Mouse (Mus musculus) forebrain, embryonic 15.5 days (tissue): ENCODE results near the gene Rarres1. TPM values are rescaled to one million over a fixed set of nuclear protein-coding genes. Genes with fewer than 3 reads are reported as not detected.

Experiments
- ATAC-seq: fragments of 200-750 bp; cut with Nextera tagmentation; replicated peaks from 2 replicates; pipeline ENCODE4 v1.8.0; 2017; ENCODE audit warnings: mild to moderate bottlenecking, moderate TSS enrichment, moderate library complexity
- H3K27ac ChIP-seq: fragments of 300-500 bp; sonication (generic); replicated peaks from 2 replicates; pipeline ENCODE4 v1.5.1; 2015; ENCODE audit warnings: mild to moderate bottlenecking, inconsistent platforms
- H3K27me3 ChIP-seq: fragments of 300-500 bp; sonication (generic); 2 replicates; pipeline ENCODE4 v1.6.1; 2015; ENCODE audit warnings: inconsistent platforms
- H3K36me3 ChIP-seq: fragments of 300-500 bp; sonication (generic); 2 replicates; pipeline ENCODE4 v1.6.1; 2015; ENCODE audit warnings: mild to moderate bottlenecking, inconsistent platforms
- H3K4me1 ChIP-seq: fragments of 300-500 bp; sonication (generic); 2 replicates; pipeline ENCODE4 v1.6.1; 2015; ENCODE audit warnings: inconsistent platforms
- H3K4me2 ChIP-seq: fragments of 300-500 bp; sonication (generic); replicated peaks from 2 replicates; pipeline ENCODE4 v1.6.1; 2015; ENCODE audit warnings: mild to moderate bottlenecking, inconsistent platforms
- H3K4me3 ChIP-seq: fragments of 300-500 bp; sonication (generic); 2 replicates; pipeline ENCODE4 v1.5.1; 2015; ENCODE audit warnings: mild to moderate bottlenecking, inconsistent platforms
- H3K9ac ChIP-seq: fragments of 300-500 bp; sonication (generic); replicated peaks from 2 replicates; pipeline ENCODE4 v1.6.1; 2015; ENCODE audit warnings: mild to moderate bottlenecking, inconsistent platforms
- H3K9me3 ChIP-seq: fragments of 300-500 bp; sonication (generic); 2 replicates; pipeline ENCODE4 v1.6.1; 2016; ENCODE audit warnings: inconsistent platforms
- WGBS: fragments of 180-500 bp; shearing (Covaris S2); methylation state at CpG from one replicate; pipeline ENCODE4 v1.1.7; 2015; ENCODE audit warnings: mixed read lengths; 5-methylcytosine and 5-hydroxymethylcytosine counted together
- polyA plus RNA-seq: library from polyadenylated mRNA; unstranded; fragments of >200 nt; fragmentation: Nextera tagmentation; extraction: Ambion mirVana; gene quantifications from 2 replicates; pipeline ENCODE4 v1.2.1, GENCODE M21; 2015

Rarres1 gene
- 0.69 and 0.88 TPM in 2 replicates for polyA plus RNA-seq

DNA sequence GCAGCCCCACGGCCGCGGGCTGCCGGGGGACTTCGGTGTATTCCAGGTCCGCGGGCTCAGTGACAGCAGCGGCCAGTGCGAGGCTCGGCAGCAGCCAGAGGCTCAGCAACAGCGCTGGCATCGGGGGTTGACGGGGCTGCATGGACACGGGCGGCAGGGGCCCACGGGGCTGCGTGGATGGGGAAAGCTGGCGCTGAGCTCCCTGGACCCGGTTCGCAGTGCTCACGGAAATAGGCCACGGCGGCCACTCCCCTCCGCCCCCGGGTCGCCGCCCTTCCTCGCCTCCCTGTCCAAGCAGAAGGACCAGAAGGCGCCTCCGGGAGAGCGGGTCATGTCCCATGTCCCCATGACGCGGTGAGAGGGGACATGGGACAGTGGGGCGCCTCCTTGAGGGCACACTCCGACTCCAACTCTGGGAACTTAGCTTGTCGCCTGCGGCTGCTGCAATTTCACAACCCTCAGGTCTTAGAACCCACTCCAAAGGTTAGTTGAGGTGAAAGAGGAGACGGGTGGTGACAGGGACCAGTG, at the start of gene Rarres1:
Gene Rarres1 (minus strand): TSS at position 250 of the 528 bp plus-strand sequence.
- peaks cover 11% of the 10 kb centered on the region for H3K4me1 ChIP-seq
- peak; percentile 55 for ATAC-seq
- peak within 1 kb of the TSS; percentile 54 for H3K4me3 ChIP-seq
- no peak within 1 kb of the TSS for H3K27ac ChIP-seq
- no peaks in the 10 kb centered on the region for H3K9me3 ChIP-seq
- H3K27me3 ChIP-seq, result peaks cover 24% of the 10 kb centered on the region; the same call in 1 of the 2 replicates
- no peaks in the 10 kb centered on the region for H3K36me3 ChIP-seq
- H3K4me2 ChIP-seq, result peak within 1 kb of the TSS; percentile 99
- H3K9ac ChIP-seq, result peak within 1 kb of the TSS; percentile 58
- WGBS, result 2% methylated on average over 38 of the region's 38 CpGs

- Histone ChIP-seq H3K4me2 (no peak overlapping the region), H3K36me3 (no peaks in the 10 kb centered on the region), H3K4me1 (no peaks in the 10 kb centered on the region), H3K9me3 (no peaks in the 10 kb centered on the region), H3K27me3 (no peaks in the 10 kb centered on the region), H3K9ac (no peak overlapping the region), H3K27ac (no peak overlapping the region), H3K4me3 (no peak overlapping the region)
- WGBS, result 63% methylated on average over 5 of the region's 5 CpGs
- ATAC-seq, result peak; percentile 46; the same call in 1 of the 2 replicates
These were observed 49.5 kb upstream of the Rarres1 start for GRCm38 (mm10) chr3:67564731-67565357.

DNA sequence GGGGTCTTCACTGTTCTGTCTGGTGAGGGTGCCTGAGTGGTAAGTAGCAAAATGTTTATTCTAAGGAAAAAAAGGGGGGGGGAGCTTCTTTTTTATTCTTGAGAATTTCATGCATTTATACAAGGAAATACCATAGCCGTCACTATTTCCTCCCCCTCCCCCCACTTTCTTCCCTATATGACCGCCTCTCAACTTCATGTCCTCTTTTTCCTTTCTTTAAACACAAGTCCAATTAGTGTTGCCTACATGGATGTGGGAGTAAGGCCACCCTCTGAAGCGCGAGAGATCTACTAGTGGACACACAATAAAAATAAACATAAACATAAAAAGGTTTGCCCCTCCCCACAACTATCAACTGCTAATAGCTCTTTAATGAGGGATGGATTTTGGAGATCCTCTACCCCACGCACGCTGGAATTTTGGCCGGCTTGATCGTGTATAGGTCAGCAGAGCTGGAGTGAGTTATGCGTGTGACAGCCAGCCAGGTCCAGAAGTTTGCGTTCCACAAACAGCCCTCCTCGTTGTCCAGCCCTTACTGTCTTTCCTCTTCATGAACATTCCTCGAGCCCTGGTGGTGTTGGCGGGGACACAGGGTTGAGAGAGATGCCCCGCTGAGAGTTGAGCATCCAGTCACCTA, 42.5 kb upstream of the Rarres1 start:
- 0 out of 2 replicates have a peak overlapping the region, but pooled peaks have one; percentile 64 for H3K27ac ChIP-seq
- H3K4me3 ChIP-seq, result no peak overlapping the region
- H3K27me3 ChIP-seq, result no peaks in the 10 kb centered on the region
- ATAC-seq, result peak; percentile 16
- no peaks in the 10 kb centered on the region for H3K9me3 ChIP-seq
- H3K9ac ChIP-seq, result no peak overlapping the region
- 83% methylated on average over 14 of the region's 14 CpGs for WGBS
- peak overlapping the region; percentile 41; the same call in 1 of the 2 replicates for H3K4me2 ChIP-seq
- H3K36me3 ChIP-seq, result no peaks in the 10 kb centered on the region
- H3K4me1 ChIP-seq, result peaks cover 8% of the 10 kb centered on the region; the same call in 1 of the 2 replicates

- no peaks in the 10 kb centered on the region for H3K36me3 ChIP-seq
- 37% methylated on average over 14 of the region's 14 CpGs for WGBS
- peaks cover 8% of the 10 kb centered on the region; the same call in 1 of the 2 replicates for H3K4me1 ChIP-seq
- peak overlapping the region; percentile 64 for H3K27ac ChIP-seq
- H3K4me2 ChIP-seq, result peak overlapping the region; percentile 41
- H3K4me3 ChIP-seq, result peak overlapping the region; percentile 15
- ATAC-seq, result peak; percentile 85
- H3K9me3 ChIP-seq, result no peaks in the 10 kb centered on the region
- H3K9ac ChIP-seq, result no peak overlapping the region
- no peaks in the 10 kb centered on the region for H3K27me3 ChIP-seq
These were observed 41.9 kb upstream of the Rarres1 start for GRCm38 (mm10) chr3:67557200-67557651.

DNA sequence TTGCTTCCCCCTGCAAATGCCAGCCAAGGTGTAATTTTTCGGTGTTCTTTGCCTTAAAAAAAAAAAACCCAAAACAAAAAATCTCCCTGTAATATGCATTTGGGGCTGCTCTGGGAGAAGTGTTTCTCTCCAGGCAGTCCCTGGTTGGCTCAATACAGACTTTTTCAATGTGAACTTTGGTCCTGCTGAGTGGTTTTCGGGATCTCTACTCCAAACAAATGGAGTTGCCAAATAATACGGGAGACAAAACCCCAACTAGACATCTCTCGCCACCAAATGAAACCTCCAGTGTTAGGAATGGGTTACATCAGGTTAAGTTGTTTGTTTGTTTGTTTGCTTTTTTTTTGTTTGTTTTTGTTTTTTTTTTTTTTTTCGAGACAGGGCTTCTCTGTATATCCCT, 39.9 kb upstream of the Rarres1 start:
- no peak for ATAC-seq
- H3K27ac ChIP-seq, result no peak overlapping the region
- H3K4me2 ChIP-seq, result no peak overlapping the region
- H3K9me3 ChIP-seq, result no peaks in the 10 kb centered on the region
- WGBS, result 80% methylated on average over 5 of the region's 5 CpGs
- no peak overlapping the region for H3K4me3 ChIP-seq
- peaks cover 8% of the 10 kb centered on the region; the same call in 1 of the 2 replicates for H3K4me1 ChIP-seq
- no peaks in the 10 kb centered on the region for H3K36me3 ChIP-seq
- no peak overlapping the region for H3K9ac ChIP-seq
- no peaks in the 10 kb centered on the region for H3K27me3 ChIP-seq

- peaks cover 8% of the 10 kb centered on the region; the same call in 1 of the 2 replicates for H3K4me1 ChIP-seq
- H3K9me3 ChIP-seq, result no peaks in the 10 kb centered on the region
- H3K36me3 ChIP-seq, result no peaks in the 10 kb centered on the region
- 95% methylated on average over 5 of the region's 5 CpGs for WGBS
- no peak overlapping the region for H3K4me2 ChIP-seq
- no peak overlapping the region for H3K4me3 ChIP-seq
- no peak overlapping the region for H3K9ac ChIP-seq
- no peaks in the 10 kb centered on the region for H3K27me3 ChIP-seq
- H3K27ac ChIP-seq, result no peak overlapping the region
- no peak for ATAC-seq
These were observed 38.7 kb upstream of the Rarres1 start for GRCm38 (mm10) chr3:67553927-67554448.

DNA sequence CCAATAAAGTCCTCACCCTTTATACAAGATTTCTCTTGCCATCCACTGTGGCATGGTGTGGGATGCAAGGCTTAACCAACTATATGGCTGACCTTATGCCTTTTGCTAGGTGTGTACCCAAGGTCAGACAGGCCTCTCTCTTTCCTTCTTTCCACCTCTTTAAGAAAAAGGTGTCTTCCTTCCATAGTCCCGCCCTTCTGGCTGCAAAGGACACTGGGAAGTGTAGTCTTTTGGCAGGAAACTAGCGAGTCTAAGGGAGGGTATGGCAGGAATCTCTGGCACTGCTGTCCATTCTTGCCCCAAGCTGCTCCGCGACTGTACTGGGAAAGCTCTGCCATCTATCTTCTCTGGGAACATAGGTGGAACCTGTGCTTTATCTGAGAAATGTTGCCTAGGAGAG, 38.0 kb upstream of the Rarres1 start:
- H3K9ac ChIP-seq, result no peak overlapping the region
- H3K9me3 ChIP-seq, result no peaks in the 10 kb centered on the region
- WGBS, result 48% methylated on average over 4 of the region's 4 CpGs
- H3K27me3 ChIP-seq, result no peaks in the 10 kb centered on the region
- H3K4me3 ChIP-seq, result no peak overlapping the region
- no peaks in the 10 kb centered on the region for H3K36me3 ChIP-seq
- no peak overlapping the region for H3K4me2 ChIP-seq
- ATAC-seq, result no peak
- peaks cover 8% of the 10 kb centered on the region; the same call in 1 of the 2 replicates for H3K4me1 ChIP-seq
- no peak overlapping the region for H3K27ac ChIP-seq

DNA sequence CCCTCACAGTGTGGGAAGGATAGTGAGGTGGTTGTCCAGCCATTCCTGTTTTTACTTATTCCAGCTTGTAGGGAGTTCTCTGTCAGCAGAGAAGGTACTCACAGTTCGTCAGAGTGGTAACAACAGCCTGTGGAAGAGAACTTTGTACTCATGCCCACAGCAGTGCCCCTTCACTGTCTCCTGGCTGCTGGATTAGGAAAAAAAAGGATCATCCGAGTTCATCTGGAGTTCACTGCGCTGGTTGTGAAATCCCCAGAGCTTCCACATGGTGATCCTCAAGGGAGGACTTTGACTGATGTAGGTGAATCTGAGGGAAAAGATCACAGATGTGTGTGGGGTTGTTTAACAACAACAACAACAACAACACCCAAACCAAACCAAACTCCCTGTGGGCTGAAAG, 35.9 kb upstream of the Rarres1 start:
- Histone ChIP-seq H3K9me3 (no peaks in the 10 kb centered on the region), H3K4me2 (no peak overlapping the region), H3K9ac (no peak overlapping the region), H3K4me1 (no peaks in the 10 kb centered on the region), H3K27ac (no peak overlapping the region), H3K27me3 (no peaks in the 10 kb centered on the region), H3K36me3 (no peaks in the 10 kb centered on the region), H3K4me3 (no peak overlapping the region)
- no peak for ATAC-seq
- 81% methylated on average over 3 of the region's 3 CpGs for WGBS

GRCm38 (mm10) chr3:67543630-67544029, 28.3 kb upstream of the Rarres1 start:
- H3K27me3 ChIP-seq, result no peaks in the 10 kb centered on the region
- H3K27ac ChIP-seq, result no peak overlapping the region
- H3K9me3 ChIP-seq, result no peaks in the 10 kb centered on the region
- no peak overlapping the region for H3K4me2 ChIP-seq
- no peak for ATAC-seq
- no peaks in the 10 kb centered on the region for H3K4me1 ChIP-seq
- H3K9ac ChIP-seq, result no peak overlapping the region
- WGBS, result 85% methylated on average over 8 of the region's 8 CpGs
- no peaks in the 10 kb centered on the region for H3K36me3 ChIP-seq
- H3K4me3 ChIP-seq, result no peak overlapping the region

GRCm38 (mm10) chr3:67524768-67525167, 9.4 kb upstream of the Rarres1 start:
- no peak overlapping the region for H3K9ac ChIP-seq
- no peak overlapping the region for H3K4me2 ChIP-seq
- no peak overlapping the region for H3K4me3 ChIP-seq
- no peak overlapping the region for H3K27ac ChIP-seq
- 81% methylated on average over 6 of the region's 6 CpGs for WGBS
- no peaks in the 10 kb centered on the region for H3K9me3 ChIP-seq
- no peaks in the 10 kb centered on the region for H3K27me3 ChIP-seq
- no peaks in the 10 kb centered on the region for H3K36me3 ChIP-seq
- no peak for ATAC-seq
- no peaks in the 10 kb centered on the region for H3K4me1 ChIP-seq

- H3K4me1 ChIP-seq, result no peaks in the 10 kb centered on the region
- H3K9ac ChIP-seq, result no peak overlapping the region
- H3K4me3 ChIP-seq, result no peak overlapping the region
- 84% methylated on average over 8 of the region's 8 CpGs for WGBS
- H3K4me2 ChIP-seq, result no peak overlapping the region
- no peaks in the 10 kb centered on the region for H3K27me3 ChIP-seq
- no peak overlapping the region for H3K27ac ChIP-seq
- no peaks in the 10 kb centered on the region for H3K9me3 ChIP-seq
- no peaks in the 10 kb centered on the region for H3K36me3 ChIP-seq
- ATAC-seq, result no peak
These were observed 7.4 kb upstream of the Rarres1 start for GRCm38 (mm10) chr3:67522709-67523108.

- H3K4me3 ChIP-seq, result no peak overlapping the region
- no peak for ATAC-seq
- H3K36me3 ChIP-seq, result no peaks in the 10 kb centered on the region
- H3K9me3 ChIP-seq, result no peaks in the 10 kb centered on the region
- WGBS, result 91% methylated on average over 5 of the region's 5 CpGs
- peaks cover 7% of the 10 kb centered on the region; the same call in 1 of the 2 replicates for H3K27me3 ChIP-seq
- H3K27ac ChIP-seq, result no peak overlapping the region
- peaks cover under 1% of the 10 kb centered on the region for H3K4me1 ChIP-seq
- H3K9ac ChIP-seq, result no peak overlapping the region
- no peak overlapping the region for H3K4me2 ChIP-seq
These were observed 5.3 kb upstream of the Rarres1 start for GRCm38 (mm10) chr3:67520568-67521143.
